Mouse (Mus musculus) adrenal gland, adult 2 months (tissue): ENCODE data around the gene Capn2. TPM values are rescaled to one million over a fixed set of nuclear protein-coding genes. Genes with fewer than 3 reads are reported as not detected.

Experiments
- DNase-seq: peaks from one replicate; pipeline ENCODE4 v3.0.0; 2021
- polyA plus RNA-seq: library from polyadenylated mRNA; depleted of rRNA; stranded (reverse); fragments of >200 nt; gene quantifications from 2 replicates; pipeline ENCODE4 v1.2.3, GENCODE M21; 2012
- total RNA-seq, 2 experiments: library from RNA; stranded (reverse); gene quantifications; 2 replicates each; pipeline ENCODE4 v1.2.3; 2021

The Capn2 gene
- total and polyA plus RNA-seq, 3 experiments, result 25.9 to 105 (median 67.7) TPM

- no peak for DNase-seq
Measured at GRCm38 (mm10) chr1:182461261-182461660, 56.1 kb downstream of the Capn2 start.

- DNase-seq, result no peak
Measured at GRCm38 (mm10) chr1:182460291-182461244, 56.8 kb downstream of the Capn2 start.

GRCm38 (mm10) chr1:182459436-182459835 lies 58.0 kb downstream of the Capn2 start:
- no peak for DNase-seq

- DNase-seq, result no peak
Measured at GRCm38 (mm10) chr1:182458556-182458955, 58.9 kb downstream of the Capn2 start.

- DNase-seq, result no peak
Measured at GRCm38 (mm10) chr1:182455080-182455479, 62.3 kb downstream of the Capn2 start.

GRCm38 (mm10) chr1:182452473-182452872 lies 64.9 kb downstream of the Capn2 start:
- DNase-seq, result no peak

GRCm38 (mm10) chr1:182448276-182449035 lies 69.0 kb downstream of the Capn2 start:
- DNase-seq, result no peak

GRCm38 (mm10) chr1:182444116-182444515 lies 73.3 kb downstream of the Capn2 start:
- DNase-seq, result no peak

GRCm38 (mm10) chr1:182441791-182442473 lies 75.5 kb downstream of the Capn2 start:
- DNase-seq, result no peak

- DNase-seq, result peak; percentile 63
Measured at GRCm38 (mm10) chr1:182439546-182440222, 77.7 kb downstream of the Capn2 start.

GRCm38 (mm10) chr1:182436746-182437145 lies 80.7 kb downstream of the Capn2 start:
- no peak for DNase-seq

- no peak for DNase-seq
Measured at GRCm38 (mm10) chr1:182432059-182432458, 85.3 kb downstream of the Capn2 start.

GRCm38 (mm10) chr1:182430676-182431075 lies 86.7 kb downstream of the Capn2 start:
- DNase-seq, result no peak

- DNase-seq, result no peak
Measured at GRCm38 (mm10) chr1:182429826-182430225, 87.6 kb downstream of the Capn2 start.

GRCm38 (mm10) chr1:182427426-182427825 lies 90.0 kb downstream of the Capn2 start:
- DNase-seq, result peak; percentile 60

GRCm38 (mm10) chr1:182426444-182426843 lies 91.0 kb downstream of the Capn2 start:
- no peak for DNase-seq

GRCm38 (mm10) chr1:182425176-182425575 lies 92.2 kb downstream of the Capn2 start:
- no peak for DNase-seq

GRCm38 (mm10) chr1:182424274-182424673 lies 93.1 kb downstream of the Capn2 start:
- DNase-seq, result no peak

- no peak for DNase-seq
Measured at GRCm38 (mm10) chr1:182419481-182419880, 97.9 kb downstream of the Capn2 start.
